Mouse (Mus musculus): ENCODE results near the gene Tnxb. TPM values are rescaled to one million over a fixed set of nuclear protein-coding genes. Genes with fewer than 3 reads are reported as not detected.
"Not testable (repeated sequence)": the region's sequence is repeated elsewhere in the genome, so short reads cannot be mapped to it uniquely, and the experiment has no call there.

The Tnxb gene
- polyA plus RNA-seq, 1 experiment from 2014 or later = 1.9 TPM

DNA sequence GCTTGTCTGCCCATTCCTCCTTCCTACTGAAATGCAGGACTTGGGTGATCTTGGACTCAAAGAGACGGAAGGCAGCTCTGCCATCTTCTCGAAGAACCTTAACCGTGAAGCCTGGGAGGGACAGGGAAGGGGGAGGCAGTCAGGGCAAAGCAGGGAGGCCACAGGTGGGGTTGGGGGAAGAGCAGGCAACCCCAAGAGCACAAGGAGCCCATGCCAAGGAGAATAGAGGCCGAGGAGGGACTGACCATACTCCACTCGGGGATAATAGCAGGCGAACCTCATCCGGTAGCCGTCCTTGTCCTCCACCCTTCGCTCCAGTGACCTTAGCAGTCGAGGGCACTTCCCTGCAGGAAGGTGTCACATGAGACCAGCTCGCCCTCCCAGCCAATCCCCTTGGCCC lies 58.8 kb downstream of the Tnxb start:
- not testable (repeated sequence) for H3K9ac ChIP-seq; H3K36me3 ChIP-seq; H3K4me2 ChIP-seq; ATAC-seq (ENCODE audit: insufficient number of reproducible peaks, low FRiP score, low TSS enrichment, low read depth); H3K4me3 ChIP-seq; H3K4me1 ChIP-seq; H3K9me3 ChIP-seq; H3K27me3 ChIP-seq; H3K27ac ChIP-seq
- 73% methylated on average over 11 of the region's 11 CpGs for WGBS

DNA sequence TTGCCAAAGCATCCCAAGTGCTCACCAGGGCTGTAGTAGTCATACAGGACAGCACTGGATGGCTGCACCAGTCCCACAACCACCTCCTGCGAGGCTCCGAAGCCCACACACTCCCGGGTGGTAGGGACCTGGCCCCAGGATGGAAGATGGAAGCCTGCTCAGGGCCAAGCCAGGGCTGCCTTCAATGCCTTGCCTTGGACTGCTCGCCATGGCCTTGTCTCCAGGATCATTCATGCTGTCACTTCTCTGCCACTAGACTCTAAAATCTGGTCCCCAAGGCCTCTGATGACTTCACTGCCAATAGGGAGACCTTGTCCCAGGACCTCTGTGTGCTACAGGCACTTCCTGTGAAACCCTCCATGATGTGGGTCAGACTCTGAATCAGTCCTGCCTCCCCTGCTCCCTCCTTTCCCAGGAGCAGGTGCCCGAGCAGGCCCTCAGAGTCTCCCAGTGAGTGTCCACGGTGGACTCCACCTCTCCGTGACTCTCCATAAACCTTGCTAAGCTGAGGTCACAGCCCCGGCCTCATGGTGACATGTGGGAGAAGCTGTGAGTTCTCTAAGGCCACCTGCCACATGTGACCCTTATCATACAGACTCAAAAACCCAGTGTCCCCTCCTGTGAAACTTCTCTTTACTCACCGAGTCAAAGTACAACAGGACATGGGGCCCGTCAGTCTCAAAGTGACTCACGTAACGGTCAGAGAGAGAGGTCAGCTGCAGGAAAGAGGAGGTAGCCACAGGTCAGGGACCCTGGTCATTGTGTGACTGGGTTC lies 59.6 kb downstream of the Tnxb start:
- not testable (repeated sequence) for H3K4me3 ChIP-seq; ATAC-seq (ENCODE audit: insufficient number of reproducible peaks, low FRiP score, low TSS enrichment, low read depth); H3K27me3 ChIP-seq; H3K4me2 ChIP-seq; H3K27ac ChIP-seq; H3K9me3 ChIP-seq; H3K4me1 ChIP-seq; H3K36me3 ChIP-seq; H3K9ac ChIP-seq
- WGBS = 83% methylated on average over 12 of the region's 12 CpGs

DNA sequence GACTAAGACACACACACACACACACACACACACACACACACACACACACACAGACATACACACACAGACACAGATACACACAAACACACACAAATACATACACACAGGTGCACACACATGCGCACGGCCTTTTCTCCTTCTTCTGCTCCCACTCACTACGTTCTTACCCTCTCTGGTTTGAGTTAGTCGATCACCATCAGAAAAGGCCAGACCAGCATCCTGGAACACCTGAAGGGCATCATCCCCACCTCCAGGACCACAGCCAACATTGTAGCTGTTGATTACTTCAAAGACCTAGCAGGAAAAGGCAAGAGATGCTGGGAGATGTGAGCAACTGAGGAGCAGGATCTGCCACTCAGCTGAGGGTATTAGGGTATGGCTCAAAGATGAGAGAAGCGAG lies 67.1 kb downstream of the Tnxb start:
- not testable (repeated sequence) for H3K9ac ChIP-seq; H3K4me1 ChIP-seq; H3K9me3 ChIP-seq; H3K27ac ChIP-seq; H3K4me2 ChIP-seq; H3K4me3 ChIP-seq; H3K27me3 ChIP-seq; ATAC-seq (ENCODE audit: insufficient number of reproducible peaks, low FRiP score, low TSS enrichment, low read depth); H3K36me3 ChIP-seq
- 78% methylated on average over 5 of the region's 5 CpGs for WGBS

DNA sequence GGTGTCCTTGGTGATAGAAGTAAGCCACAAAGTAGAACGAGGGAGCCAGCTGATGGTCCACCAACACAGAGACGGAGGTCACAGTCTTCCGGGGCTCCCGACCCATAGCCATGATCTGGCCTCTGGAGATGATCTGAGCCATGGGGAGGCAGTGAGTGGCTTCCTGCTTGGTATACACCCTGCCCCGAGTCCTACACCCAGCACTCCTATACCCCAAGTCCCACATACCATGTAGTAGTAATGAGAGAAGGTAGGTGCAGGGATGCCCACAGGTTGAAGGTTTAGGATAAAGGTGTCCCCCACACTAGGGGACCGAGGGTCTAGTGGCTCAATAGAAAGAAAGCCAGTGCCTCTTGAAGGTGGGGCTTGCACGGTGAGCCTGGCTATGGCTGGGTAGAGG lies 69.4 kb downstream of the Tnxb start:
- H3K4me1 ChIP-seq; H3K9ac ChIP-seq; H3K27me3 ChIP-seq; H3K36me3 ChIP-seq; H3K9me3 ChIP-seq; ATAC-seq (ENCODE audit: insufficient number of reproducible peaks, low FRiP score, low TSS enrichment, low read depth); H3K4me3 ChIP-seq; H3K27ac ChIP-seq; H3K4me2 ChIP-seq: not testable (repeated sequence)
- WGBS = 84% methylated on average over 7 of the region's 7 CpGs

DNA sequence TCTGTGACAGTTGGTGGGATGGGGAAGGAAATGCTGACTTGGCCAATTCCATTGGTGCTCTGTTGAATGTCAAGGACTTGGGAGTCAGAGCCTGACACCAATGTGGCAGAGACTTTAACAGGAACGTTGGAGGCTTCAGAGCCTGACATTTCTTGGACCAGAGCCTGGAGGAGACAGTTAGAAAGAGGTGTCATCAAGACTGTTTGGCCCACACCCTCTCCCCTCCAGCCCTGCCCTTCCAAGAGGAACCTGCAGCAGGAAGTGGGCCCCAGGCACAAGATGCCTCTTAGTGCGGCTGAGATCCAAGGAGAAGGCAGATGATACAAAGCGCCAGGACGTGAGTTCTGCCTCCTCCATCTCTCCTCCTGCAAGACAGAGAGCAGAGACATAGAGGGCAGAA lies 69.9 kb downstream of the Tnxb start:
- Histone ChIP-seq H3K9ac (no peak overlapping the region), H3K4me1 (no peaks in the 10 kb centered on the region), H3K9me3 (no peaks in the 10 kb centered on the region), H3K27ac (no peak overlapping the region), H3K27me3 (no peaks in the 10 kb centered on the region), H3K4me2 (no peak overlapping the region), H3K4me3 (no peak overlapping the region), H3K36me3 (no peaks in the 10 kb centered on the region)
- WGBS = 75% methylated on average over 4 of the region's 4 CpGs
- ATAC-seq (ENCODE audit: insufficient number of reproducible peaks, low FRiP score, low TSS enrichment, low read depth) = no peak

DNA sequence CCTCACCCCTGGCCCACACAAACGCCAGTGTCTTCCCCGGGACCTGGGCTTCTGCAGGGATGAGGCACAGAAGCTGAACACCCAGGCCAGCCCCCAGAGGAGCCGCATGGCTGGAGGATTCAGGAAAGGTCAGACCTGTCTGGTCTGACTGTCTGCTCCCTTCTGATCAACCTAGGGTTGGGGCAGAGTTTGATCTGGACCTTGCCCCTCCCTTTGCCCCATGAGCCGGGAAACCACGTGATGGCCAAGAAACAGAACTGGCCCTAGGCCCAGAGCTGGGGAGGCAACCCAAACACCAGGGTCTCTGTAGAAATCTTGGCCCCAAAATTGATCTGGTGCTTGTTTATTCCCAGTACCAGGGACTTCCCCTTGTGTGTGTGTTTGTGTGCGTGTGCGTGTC lies 73.4 kb downstream of the Tnxb start, which contains the start of gene C4b:
Gene C4b (minus strand): TSS at position 164 of the 400 bp plus-strand sequence.
- Histone ChIP-seq H3K4me2 (no peak within 1 kb of the TSS), H3K27ac (no peak within 1 kb of the TSS), H3K4me1 (no peaks in the 10 kb centered on the region), H3K27me3 (no peaks in the 10 kb centered on the region), H3K36me3 (no peaks in the 10 kb centered on the region), H3K9me3 (no peaks in the 10 kb centered on the region; the same call in 1 of the 2 replicates), H3K4me3 (no peak within 1 kb of the TSS), H3K9ac (no peak within 1 kb of the TSS)
- 82% methylated on average over 7 of the region's 7 CpGs for WGBS
- ATAC-seq (ENCODE audit: insufficient number of reproducible peaks, low FRiP score, low TSS enrichment, low read depth) = no peak

DNA sequence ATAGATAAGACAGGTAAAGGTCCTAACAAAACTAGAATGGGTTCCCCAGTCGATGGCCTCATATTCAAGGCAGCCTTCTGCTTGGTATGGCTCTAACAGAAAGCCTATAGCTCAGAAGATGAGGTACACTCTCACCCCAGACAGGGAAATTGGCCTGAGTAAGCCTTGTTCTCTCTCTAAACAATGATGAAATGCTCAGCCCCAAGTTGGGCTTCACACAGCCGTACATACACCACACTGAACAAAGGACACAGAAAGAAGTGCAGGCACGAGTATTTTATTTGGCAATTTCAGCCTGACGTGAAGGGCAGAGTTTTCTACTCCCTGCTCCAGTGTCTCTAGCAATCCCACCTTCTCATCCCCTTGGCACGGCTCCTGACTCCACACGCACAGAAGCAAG lies 73.9 kb downstream of the Tnxb start:
- Histone ChIP-seq H3K27ac (no peak overlapping the region), H3K4me2 (no peak overlapping the region), H3K9ac (no peak overlapping the region), H3K9me3 (no peaks in the 10 kb centered on the region; the same call in 1 of the 2 replicates), H3K4me3 (no peak overlapping the region), H3K4me1 (no peaks in the 10 kb centered on the region), H3K27me3 (no peaks in the 10 kb centered on the region), H3K36me3 (no peaks in the 10 kb centered on the region)
- 74% methylated on average over 6 of the region's 6 CpGs for WGBS
- ATAC-seq (ENCODE audit: insufficient number of reproducible peaks, low FRiP score, low TSS enrichment, low read depth) = no peak

DNA sequence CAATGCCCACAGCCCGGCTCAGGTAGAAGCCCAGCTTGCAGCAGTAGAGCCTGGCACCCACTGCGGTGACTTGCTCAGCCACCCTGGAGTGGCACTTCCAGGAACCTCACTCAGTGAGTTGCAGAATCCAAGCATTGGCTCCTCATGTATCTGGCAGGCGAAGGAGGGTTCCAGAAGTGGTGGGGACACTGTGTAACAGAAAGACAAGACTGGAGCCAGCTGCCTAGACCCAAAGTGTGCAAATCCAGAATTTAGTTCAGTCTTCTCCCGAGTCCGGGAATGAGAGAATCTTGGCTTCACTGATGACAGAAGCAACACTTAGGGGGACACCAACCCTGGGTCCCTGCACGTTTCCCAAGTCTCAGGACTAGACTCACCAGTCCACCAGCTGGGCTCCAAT lies 74.3 kb downstream of the Tnxb start:
- H3K27ac ChIP-seq; H3K4me2 ChIP-seq; ATAC-seq (ENCODE audit: insufficient number of reproducible peaks, low FRiP score, low TSS enrichment, low read depth); H3K9me3 ChIP-seq; H3K4me1 ChIP-seq; H3K36me3 ChIP-seq; H3K9ac ChIP-seq; H3K27me3 ChIP-seq; H3K4me3 ChIP-seq: not testable (repeated sequence)
- WGBS = 80% methylated on average over 6 of the region's 6 CpGs

DNA sequence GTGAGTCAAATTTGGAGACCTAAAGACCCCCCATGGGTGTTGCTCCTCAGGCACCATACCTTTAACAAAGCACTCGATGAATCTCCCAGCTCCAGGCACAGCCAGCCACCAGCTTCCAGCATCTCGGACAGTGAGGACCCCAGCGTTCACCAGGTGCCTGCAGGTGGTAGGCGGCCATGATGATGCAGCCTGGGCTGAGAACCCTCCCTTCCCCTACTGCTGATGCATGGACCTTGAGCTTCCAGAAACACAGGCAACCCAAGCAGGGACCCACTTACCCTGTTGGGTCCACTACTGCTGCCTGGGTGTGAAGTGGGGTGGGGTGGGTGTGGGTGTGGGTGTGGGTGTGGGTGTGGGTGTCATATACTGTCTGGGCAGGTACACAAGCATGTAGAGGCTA lies 74.8 kb downstream of the Tnxb start:
- not testable (repeated sequence) for H3K9ac ChIP-seq; ATAC-seq (ENCODE audit: insufficient number of reproducible peaks, low FRiP score, low TSS enrichment, low read depth); H3K4me2 ChIP-seq; H3K27ac ChIP-seq; H3K27me3 ChIP-seq; H3K9me3 ChIP-seq; H3K36me3 ChIP-seq; H3K4me1 ChIP-seq; H3K4me3 ChIP-seq
- WGBS = 90% methylated on average over 4 of the region's 4 CpGs

DNA sequence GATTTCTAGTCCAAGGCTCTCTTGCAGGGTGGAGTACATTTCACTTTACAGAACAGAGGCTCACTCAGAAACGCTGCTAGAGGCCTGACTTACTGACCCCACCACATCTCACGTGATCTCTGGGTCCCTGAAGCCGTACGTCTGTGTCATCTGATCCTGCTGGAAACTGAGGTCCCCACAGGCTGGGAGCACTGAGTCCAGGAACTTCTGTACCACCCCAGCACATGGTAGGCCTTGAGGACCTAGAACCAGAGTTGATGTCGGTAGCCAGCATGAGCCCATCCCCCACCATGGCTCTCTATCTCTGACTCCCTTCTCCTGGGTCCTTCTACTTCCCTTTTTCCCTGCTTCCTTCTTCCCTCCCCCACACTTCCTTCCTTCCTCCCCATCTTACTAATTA lies 76.2 kb downstream of the Tnxb start:
- WGBS = 65% methylated on average over 5 of the region's 5 CpGs
- no peak overlapping the region for H3K27ac ChIP-seq
- no peaks in the 10 kb centered on the region for H3K27me3 ChIP-seq
- H3K9me3 ChIP-seq = no peaks in the 10 kb centered on the region; the same call in 1 of the 2 replicates
- no peak for ATAC-seq (ENCODE audit: insufficient number of reproducible peaks, low FRiP score, low TSS enrichment, low read depth)
- no peak overlapping the region for H3K4me2 ChIP-seq
- no peaks in the 10 kb centered on the region for H3K4me1 ChIP-seq
- H3K4me3 ChIP-seq = no peak overlapping the region
- H3K9ac ChIP-seq = no peak overlapping the region
- no peaks in the 10 kb centered on the region for H3K36me3 ChIP-seq

DNA sequence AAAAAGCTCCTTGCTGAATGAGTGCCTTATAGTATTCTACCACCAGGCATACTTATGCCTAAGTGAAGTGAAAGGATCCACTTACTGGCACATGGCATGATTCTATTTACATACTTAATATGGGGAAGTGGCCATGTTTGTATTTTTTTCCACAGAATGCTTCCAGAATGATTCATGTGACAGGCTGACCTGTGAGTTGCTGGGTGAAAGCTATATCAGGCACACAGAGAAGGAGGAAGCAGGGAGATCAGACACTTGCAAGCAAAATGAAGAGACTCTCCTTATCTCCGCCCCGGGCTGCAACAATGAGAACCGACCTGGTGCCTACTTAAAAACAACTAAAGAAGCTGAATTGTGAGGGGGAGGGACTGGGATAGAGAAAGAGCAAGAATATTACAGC lies 91.1 kb downstream of the Tnxb start:
- H3K36me3 ChIP-seq = no peaks in the 10 kb centered on the region
- 81% methylated on average over 3 of the region's 3 CpGs for WGBS
- no peaks in the 10 kb centered on the region for H3K9me3 ChIP-seq
- H3K4me3 ChIP-seq = no peak overlapping the region
- ATAC-seq (ENCODE audit: insufficient number of reproducible peaks, low FRiP score, low TSS enrichment, low read depth) = no peak
- no peaks in the 10 kb centered on the region for H3K27me3 ChIP-seq
- H3K4me1 ChIP-seq = no peaks in the 10 kb centered on the region
- H3K27ac ChIP-seq = no peak overlapping the region
- no peak overlapping the region for H3K4me2 ChIP-seq
- H3K9ac ChIP-seq = no peak overlapping the region
